Mouse (Mus musculus) layer of hippocampus, postnatal 14 days (tissue): ENCODE measurements around the gene Slc25a19. TPM values are rescaled to one million over a fixed set of nuclear protein-coding genes. Genes with fewer than 3 reads are reported as not detected.

Experiments
- DNase-seq, 2 experiments: peaks; one replicate each; pipeline ENCODE4 v3.0.0; 2021 to 2022; ENCODE audit warnings: low spot score in 2 of 2, mixed read lengths in 1 of 2
- total RNA-seq, 2 experiments: library from RNA; stranded (reverse); gene quantifications; 2 replicates each; pipeline ENCODE4 v1.2.3; 2021

Slc25a19 gene
- total RNA-seq, 2 experiments from 2014 or later, result 54.0 to 57.1 TPM

DNA sequence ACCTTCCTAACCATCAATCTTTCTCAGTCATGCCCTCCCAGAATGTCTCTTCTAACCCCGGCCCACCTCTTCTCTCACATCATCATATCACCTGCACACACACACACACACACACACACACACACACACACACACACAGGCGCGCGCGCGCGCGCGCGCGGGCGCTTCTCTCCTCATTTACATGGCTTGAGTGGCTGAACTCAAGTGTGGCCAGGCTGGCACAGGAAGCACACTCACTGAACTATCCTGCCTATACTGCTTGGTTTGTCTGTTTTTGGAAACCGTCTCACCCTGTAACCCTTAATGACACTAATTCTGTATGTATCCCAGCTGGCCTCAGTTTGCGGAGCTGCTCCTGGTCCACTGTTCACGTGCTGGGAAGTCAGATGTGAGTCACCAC is 27.4 kb downstream of the Slc25a19 start:
- DNase-seq, result no peak

DNA sequence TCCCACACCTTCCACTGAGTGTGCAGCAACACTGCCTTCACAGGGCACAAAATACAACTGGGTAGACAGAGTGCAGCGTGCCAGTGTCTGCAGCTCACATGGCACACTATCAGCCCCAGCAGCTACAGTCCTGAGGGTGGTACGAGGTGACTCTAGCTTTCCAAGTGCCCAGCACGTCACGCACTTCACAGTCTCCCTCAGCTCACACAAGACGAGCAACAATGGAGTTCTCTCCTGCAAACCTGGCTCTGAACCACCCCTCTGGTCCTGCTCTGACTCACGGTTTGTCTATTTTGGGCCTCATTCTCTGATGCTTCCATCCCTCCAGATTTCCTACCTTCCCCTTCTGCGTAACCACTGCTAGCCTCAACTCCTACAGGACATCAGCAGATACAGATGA is 28.4 kb downstream of the Slc25a19 start:
- DNase-seq, result no peak

DNA sequence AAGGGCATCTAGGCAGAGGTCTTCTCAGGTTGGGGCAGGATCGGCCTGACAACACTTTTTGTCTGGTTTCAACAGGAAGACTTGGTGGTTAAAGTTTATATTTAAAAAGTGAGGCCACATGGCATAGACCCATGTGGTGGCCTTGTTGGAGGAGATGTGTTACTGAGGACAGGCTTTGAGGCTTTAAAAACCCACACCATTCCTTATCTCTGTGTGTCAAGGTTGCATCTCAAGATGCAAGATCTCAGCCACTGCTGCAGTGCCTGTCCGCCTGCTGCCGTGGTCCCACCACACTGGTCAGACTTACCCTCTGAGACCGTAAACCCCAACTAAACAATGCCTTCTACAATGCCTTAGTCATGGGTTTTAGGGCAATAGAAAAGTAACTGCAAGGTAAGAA is 29.8 kb downstream of the Slc25a19 start:
- DNase-seq, result no peak

DNA sequence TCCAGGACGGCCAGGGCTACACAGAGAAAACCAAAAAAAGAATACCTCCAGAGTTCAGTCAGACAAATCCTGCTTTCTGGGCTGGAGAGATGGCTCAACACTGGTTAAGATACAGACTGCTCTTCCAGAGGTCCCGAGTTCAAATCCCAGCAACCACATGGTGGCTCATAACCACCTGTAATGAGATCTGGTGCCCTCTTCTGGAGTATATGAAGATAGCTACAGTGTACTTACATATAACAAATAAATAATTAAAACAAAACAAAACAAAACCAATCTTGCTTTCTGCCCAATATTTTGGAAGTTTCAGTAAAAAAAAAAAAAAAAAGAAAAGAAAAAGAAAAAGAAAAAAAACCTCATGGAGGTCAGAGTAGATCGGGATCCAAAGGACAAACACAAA is 32.9 kb downstream of the Slc25a19 start:
- DNase-seq, result no peak

DNA sequence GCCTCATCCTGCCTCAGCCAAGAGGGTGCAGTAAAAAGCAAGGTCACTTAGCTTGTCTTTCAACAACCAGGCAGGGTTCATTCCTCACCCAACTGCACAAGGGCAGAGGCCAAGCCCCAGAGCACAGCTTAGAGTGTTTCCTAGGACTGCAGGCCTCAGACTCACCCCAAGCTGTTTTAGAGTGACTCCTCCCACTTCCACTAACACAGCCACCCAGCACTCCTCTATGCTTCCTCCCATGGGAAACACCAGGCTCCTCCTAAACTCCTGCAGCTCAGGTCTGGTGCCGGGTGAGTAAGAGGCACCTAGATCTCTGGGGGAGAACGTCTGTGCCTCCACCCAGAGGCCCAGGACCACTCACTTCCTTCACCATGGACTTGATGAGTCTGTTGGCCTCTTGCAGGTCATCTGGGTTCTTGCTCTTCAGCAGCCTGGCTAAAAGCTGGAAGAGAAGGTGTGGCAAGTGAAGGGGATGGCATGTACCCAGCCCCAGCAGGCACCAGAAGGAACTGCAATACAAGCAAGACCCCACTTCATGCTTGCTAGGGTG is 37.5 kb downstream of the Slc25a19 start:
- no peak for DNase-seq

DNA sequence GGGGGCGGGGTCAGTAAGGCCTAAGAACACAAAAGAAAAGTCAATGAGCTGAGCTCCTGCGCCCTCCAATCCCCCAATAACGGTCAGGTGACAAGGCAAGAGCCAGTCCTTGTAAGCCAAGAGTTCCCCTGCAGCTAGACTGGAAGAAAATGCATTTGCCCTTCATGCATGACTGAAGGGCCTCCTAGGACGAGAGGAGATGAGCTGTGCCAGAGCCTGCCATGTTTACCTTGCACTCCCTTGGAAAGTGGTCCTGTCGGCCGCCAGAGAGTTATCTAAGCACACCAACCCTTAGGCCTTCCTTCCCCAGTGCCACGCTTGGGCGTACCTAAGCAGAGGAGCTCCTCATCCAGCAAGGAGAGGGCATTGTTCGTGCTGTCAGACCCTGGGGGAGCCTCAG is 40.1 kb downstream of the Slc25a19 start:
- no peak for DNase-seq

DNA sequence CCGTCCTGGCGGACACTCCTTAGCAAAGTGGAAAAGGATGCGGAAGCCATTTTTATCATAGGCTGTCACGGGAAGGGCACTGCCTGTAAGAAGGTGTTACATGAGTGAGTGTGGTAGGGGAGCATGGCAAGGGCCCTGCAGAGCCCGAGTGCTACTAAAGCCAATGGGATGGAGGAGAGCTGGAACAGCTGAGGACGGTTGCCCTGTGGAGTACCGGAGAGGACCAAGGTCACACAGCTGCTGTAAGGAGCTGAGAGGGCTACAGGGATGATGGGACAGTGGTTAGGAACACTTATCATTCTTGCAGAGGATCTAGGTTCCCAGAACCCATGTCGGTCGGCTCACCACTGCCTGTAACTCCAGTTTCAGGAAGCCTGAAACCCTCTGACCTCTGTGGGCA is 41.7 kb downstream of the Slc25a19 start:
- DNase-seq, result no peak

DNA sequence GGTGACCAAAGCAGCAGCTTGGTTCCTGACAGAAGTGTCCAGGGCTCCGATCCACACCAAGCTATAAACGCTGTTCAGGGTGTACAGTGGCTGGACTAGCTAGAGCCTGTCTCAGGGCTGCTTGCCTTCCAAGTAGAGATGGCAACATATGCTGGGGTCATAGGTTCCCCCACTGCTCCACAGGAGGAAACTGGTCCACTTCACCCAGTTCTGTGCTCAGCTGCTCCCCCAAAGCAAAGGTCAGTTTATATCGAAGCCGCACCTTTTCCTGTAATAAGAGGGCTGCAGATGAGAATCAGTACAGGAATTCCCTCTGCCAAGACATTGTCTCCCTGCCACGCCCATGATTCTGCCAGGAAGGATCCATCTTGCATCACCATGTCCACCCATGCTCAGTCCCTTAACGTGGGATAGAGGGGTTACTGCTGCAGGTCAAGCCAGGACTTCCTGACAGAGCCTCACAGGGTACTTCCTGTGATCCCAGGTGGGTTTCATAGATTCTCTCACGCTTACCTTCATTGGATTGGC is 42.5 kb downstream of the Slc25a19 start:
- DNase-seq, result no peak

DNA sequence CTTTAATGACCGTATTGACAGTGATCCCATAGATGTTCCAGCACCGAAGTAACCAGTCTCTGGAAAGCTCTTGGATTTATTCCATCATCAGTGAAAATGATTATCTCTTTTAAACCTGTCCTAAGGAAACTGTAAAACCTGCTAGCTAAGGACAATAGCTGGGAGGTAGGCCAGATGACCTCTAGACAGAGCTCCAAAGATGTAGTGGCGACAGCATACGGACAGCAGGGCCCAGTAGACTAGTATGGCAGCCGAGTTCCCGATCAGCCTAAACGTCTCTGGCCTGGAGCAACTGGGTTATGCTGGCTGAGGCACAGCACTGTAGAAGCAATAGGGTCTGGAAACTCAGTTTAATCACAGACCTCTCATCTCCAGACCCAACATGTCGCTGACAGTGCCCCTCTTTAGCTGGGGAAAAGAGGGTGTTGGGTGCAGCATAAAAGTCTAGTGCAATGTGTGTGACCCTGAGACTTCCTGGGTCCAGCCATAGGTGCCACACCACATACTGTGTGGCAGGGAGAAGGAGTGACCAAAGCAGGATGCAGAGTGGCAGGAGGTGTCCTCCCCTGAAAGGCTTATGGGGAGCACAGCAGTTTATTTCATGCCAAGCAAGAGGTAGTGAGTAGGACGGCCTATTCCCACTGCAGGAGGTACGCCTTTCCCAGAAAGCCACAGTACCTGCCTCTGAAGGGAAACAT is 43.6 kb downstream of the Slc25a19 start:
- no peak for DNase-seq

DNA sequence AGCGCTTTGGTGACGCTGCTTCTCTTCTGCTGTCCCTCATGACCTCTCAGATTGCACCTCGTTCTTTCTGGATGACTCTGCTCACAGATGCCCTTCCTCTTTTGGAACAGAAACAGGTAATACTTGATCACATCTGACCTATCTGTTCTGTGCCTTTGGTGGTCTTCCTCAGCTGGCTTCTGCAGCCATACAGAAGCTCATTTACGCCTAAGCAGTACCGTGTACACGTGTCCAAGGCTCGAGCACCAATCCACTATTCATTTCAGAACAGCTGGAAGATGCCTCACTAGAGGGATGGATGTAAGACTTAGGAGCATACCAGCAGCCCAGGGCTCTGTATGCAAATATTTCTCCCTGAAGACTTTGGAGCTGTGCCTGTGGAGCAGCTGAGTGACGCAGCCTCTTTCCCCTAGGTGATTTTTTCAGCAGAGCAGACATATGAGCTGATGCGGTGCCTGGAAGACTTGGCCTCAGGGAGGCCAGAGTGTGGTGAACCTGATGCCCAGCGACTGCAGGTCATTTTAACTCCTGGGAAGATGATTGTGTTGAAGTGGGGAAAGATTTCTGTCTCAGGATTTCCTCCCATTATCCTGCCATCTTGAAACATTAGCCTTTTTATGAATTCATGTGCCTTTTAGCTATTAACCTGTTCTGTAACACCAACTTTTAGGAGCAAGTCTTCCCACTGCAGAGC is 45.0 kb downstream of the Slc25a19 start:
- no peak for DNase-seq

DNA sequence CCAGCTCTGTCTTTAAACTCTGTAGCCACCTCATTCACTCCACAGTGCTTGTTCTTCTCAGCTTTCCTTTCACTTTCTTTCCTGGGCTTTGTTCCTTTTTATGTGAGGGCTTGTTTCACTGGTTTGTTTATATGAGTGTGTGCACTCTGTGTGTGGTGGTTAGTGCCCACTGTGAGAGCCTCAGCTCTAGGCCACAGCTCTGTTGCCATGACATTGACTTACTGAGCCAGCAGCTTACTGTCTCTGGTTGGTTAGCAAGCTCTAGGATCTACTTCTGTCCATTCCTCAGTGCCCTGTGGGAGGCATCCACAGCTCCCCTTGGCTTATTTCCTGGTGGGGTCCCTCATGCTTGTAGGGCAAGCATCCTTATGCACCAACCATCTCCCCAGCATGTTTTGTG is 49.0 kb downstream of the Slc25a19 start:
- DNase-seq, result no peak

DNA sequence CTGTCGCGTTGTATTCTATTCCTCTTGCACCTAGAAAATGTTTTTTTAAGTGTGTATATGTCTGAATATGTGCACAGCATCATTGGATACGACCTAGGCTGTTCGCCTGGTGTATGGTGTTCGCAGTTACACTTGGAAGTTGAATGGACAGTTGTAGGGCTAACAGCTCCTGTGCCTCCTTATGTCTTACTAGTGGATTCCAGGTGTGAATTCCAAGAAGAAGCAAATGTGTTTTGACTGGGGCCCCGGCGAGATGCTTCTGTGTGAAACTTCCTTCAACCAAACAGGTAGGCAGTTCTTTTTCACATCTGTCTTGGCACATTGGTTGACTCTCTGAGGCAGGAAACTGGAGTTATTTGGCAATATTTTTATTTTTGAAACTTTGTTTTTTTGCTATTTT is 63.1 kb downstream of the Slc25a19 start:
- DNase-seq, result no peak

Other genes with a start within 250 kb of the Slc25a19 start
- gene Cdr2l, start 246.4 kb downstream of the Slc25a19 start, total RNA-seq, result 10 to 100 TPM; 18.6 to 21.3 TPM
- 10 to 100 TPM; 95.7 to 96.6 TPM for gene Mrpl58, start 224.5 kb downstream of the Slc25a19 start, total RNA-seq
- 100 to 1,000 TPM; 440 to 460 TPM for gene Atp5h, start 208.3 kb downstream of the Slc25a19 start, total RNA-seq
- 10 to 100 TPM; 59.0 to 68.3 TPM for gene Kctd2, start 208.2 kb downstream of the Slc25a19 start, total RNA-seq
- not detected for gene Trim80, start 187.8 kb downstream of the Slc25a19 start, total RNA-seq
- gene Slc16a5, start 165.8 kb downstream of the Slc25a19 start, total RNA-seq, result not detected
- 10 to 100 TPM in 1 of 2 experiments, 1 to 10 TPM in 1; 8.7 to 10.6 TPM for gene Armc7, start 152.6 kb downstream of the Slc25a19 start, total RNA-seq
- 10 to 100 TPM; 68.8 to 72.5 TPM for gene Nt5c, start 136.4 kb downstream of the Slc25a19 start, total RNA-seq
- gene Jpt1, start 113.9 kb downstream of the Slc25a19 start, total RNA-seq, result 100 to 1,000 TPM; 188 to 227 TPM
- gene Sumo2, start 92.0 kb downstream of the Slc25a19 start, total RNA-seq, result 100 to 1,000 TPM; 352 to 361 TPM
- gene Nup85, start 63.9 kb downstream of the Slc25a19 start, total RNA-seq, result 10 to 100 TPM; 43.4 to 47.1 TPM
- gene Mrps7, start 24.4 kb downstream of the Slc25a19 start, total RNA-seq, result 10 to 100 TPM; 53.1 to 56.4 TPM
- gene Gga3, start 24.2 kb downstream of the Slc25a19 start, total RNA-seq, result 10 to 100 TPM; 57.0 to 69.8 TPM
- gene Mif4gd, start 15.3 kb downstream of the Slc25a19 start, total RNA-seq, result 10 to 100 TPM; 22.5 to 23.5 TPM
- gene Grb2, start 80.3 kb upstream of the Slc25a19 start, total RNA-seq, result 100 to 1,000 TPM; 178 to 182 TPM
- gene Tmem94, start 137.1 kb upstream of the Slc25a19 start, total RNA-seq, result 10 to 100 TPM; 37.8 to 42.3 TPM
- 10 to 100 TPM; 22.0 to 24.8 TPM for gene Caskin2, start 185.3 kb upstream of the Slc25a19 start, total RNA-seq
- gene Tsen54, start 186.4 kb upstream of the Slc25a19 start, total RNA-seq, result 10 to 100 TPM; 12.4 to 15.0 TPM
- 1 to 10 TPM; 2.3 to 3.2 TPM for gene Llgl2, start 195.8 kb upstream of the Slc25a19 start, total RNA-seq
- gene Myo15b, start 230.1 kb upstream of the Slc25a19 start, total RNA-seq, result under 1 TPM; 0.35 to 0.36 TPM